Mouse (Mus musculus) small intestine, adult 10 weeks (tissue): Measurements from ENCODE around the gene Alg11. TPM values are rescaled to one million over a fixed set of nuclear protein-coding genes. Genes with fewer than 3 reads are reported as not detected.

Experiments
- polyA plus RNA-seq: library from polyadenylated mRNA; stranded (reverse); fragments of 350-450 nt; fragmentation: Illumina TruSeq; extraction: RNeasy Lipid Tissue Mini Kit (QIAGEN cat#74804); gene quantifications from one replicate; pipeline ENCODE4 v1.2.3, GENCODE M21; 2014; ENCODE audit warnings: low replicate concordance

Alg11 gene
- 44.6 TPM for polyA plus RNA-seq

DNA sequence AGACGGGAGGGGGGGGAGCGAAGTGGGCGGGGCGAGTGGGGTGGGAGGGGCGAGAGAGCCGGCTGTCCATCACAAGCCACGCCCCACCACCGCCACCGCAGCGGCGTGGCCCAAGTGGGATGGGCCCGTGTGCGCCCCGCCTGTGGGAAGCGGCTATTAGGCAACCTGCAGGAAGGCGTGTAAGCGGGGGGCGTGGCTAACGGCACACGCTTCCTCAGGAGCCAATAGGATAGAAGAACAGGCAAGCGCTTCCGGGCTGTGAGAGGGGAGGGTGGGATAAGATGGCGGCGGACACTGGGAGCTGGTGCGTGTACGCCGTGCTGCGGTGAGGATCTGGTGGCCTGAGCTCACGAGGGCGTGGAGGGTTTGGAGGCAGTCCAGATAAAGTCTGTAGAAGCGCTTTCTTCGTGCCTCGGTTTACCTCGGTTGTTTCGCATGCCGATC lies at the start of gene Alg11:
TSS of gene Alg11 (plus strand) at position 276 of the 444 bp plus-strand sequence.

GRCm38 (mm10) chr8:22059821-22060445 lies 588 bp upstream of the Alg11 start, which contains the start of gene Atp7b:
Gene Atp7b, minus strand, starts transcription at chr8:22060305.

Other genes starting within 250 kb of the Alg11 start
- not detected for gene Defb50, start 237.2 kb upstream of the Alg11 start, polyA plus RNA-seq
- gene Defb2, start 220.8 kb upstream of the Alg11 start, polyA plus RNA-seq = not detected
- not detected for gene Defb10, start 201.8 kb upstream of the Alg11 start, polyA plus RNA-seq
- not detected for gene Defb9, start 175.3 kb upstream of the Alg11 start, polyA plus RNA-seq
- gene Defb11, start 154.3 kb upstream of the Alg11 start, polyA plus RNA-seq = not detected
- gene Defb15, start 128.0 kb upstream of the Alg11 start, polyA plus RNA-seq = not detected
- not detected for gene Defb35, start 122.4 kb upstream of the Alg11 start, polyA plus RNA-seq
- not detected for gene Defb13, start 114.0 kb upstream of the Alg11 start, polyA plus RNA-seq
- gene Fam90a1a, start 102.0 kb upstream of the Alg11 start, polyA plus RNA-seq = not detected
- not detected for gene Ccdc70, start 90.9 kb upstream of the Alg11 start, polyA plus RNA-seq
- 1.8 TPM for gene Atp7b, start 416 bp upstream of the Alg11 start, polyA plus RNA-seq
- gene Nek5, start 64.3 kb downstream of the Alg11 start, polyA plus RNA-seq = 3.7 TPM
- gene Nek3, start 105.7 kb downstream of the Alg11 start, polyA plus RNA-seq = 13.1 TPM
- 19.8 TPM for gene Ckap2, start 125.1 kb downstream of the Alg11 start, polyA plus RNA-seq
- 32.7 TPM for gene Vps36, start 132.1 kb downstream of the Alg11 start, polyA plus RNA-seq
- 0.26 TPM for gene Thsd1, start 166.6 kb downstream of the Alg11 start, polyA plus RNA-seq
- gene Tpte, start 222.7 kb downstream of the Alg11 start, polyA plus RNA-seq = not detected